Mouse (Mus musculus): ENCODE results near the gene Rbfox1.

DNA sequence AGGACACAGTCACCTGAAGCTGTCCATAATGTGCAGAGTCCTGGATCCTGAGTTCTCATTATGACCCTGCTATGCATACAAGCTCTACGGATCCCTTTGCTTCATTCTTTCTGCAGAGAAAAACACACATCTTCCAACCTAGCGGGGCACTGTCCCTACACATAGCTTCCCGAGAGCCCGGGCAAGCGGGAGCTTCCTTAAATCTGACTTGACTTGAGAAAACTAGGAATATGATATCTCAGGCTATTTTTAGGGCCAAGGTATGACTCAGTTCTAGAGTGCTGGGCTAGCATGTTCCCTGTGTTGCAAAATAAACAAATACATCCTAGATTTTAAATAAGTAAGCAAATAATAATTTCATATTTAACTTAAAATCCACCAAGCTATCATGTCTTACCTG lies 1244.4 kb downstream of the Rbfox1 start:
- TF ChIP-seq FLI1 (IDR thresholded peaks at IDR 0.05; ENCODE audit: low read length) (no peak), GATA1 (IDR thresholded peaks at IDR 0.05; ENCODE audit: borderline replicate concordance, low read length) (no peak)

All from megakaryocyte, embryonic 14.5 days (primary cell).